Mouse (Mus musculus): ENCODE measurements around the gene Thoc6.

GRCm38 (mm10) chr17:23681086-23681485, 7.4 kb upstream of the Thoc6 start:
- TF ChIP-seq CTCF (IDR thresholded peaks at IDR 0.05; ENCODE audit: control insufficient read depth, insufficient read depth, insufficient replicate concordance, low read depth, low read length) (no peak), POLR2A (IDR thresholded peaks at IDR 0.05; ENCODE audit: control insufficient read depth, low read depth, low read length) (no peak)

All from testis, adult 2 months (tissue).